Mouse (Mus musculus) liver, embryonic 14.5 days (tissue): Measurements from ENCODE around the gene Lrba.

Source experiments
- CTCF ChIP-seq: IDR thresholded peaks from 2 replicates; pipeline ENCODE4 v1.5.1; 2016; ENCODE audit warnings: antibody characterized with exemption, low read depth, control low read depth
- EP300 ChIP-seq: IDR thresholded peaks from 2 replicates; pipeline ENCODE4 v1.6.1; 2016; ENCODE audit warnings: antibody characterized with exemption, low read depth

DNA sequence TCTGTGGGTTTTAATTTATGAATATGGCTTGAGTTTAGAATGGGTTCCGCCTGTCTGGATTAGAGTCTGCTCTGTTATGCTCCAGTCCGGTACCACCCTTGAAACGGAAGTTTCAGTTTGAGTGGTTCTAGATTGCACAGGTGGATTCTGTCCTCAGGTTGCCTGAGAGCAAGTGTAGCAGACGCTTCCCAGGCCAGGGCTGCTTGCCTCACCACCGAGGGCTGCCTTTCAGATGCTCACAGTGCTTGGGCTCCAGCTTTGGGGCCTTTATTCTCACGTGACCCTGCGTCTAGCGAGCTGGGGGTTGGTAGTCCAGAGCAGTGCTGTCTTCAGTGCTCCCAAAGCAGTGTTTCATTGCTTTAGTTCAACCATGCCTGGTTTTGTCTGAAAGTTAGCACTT lies 22.7 kb downstream of the Lrba start:
- TF ChIP-seq CTCF (no peak), EP300 (no peak)
